Mouse (Mus musculus): ENCODE data around the gene Yipf4.

- no peak for TF ChIP-seq CTCF (IDR thresholded peaks at IDR 0.05; ENCODE audit: extremely low read depth, insufficient read length, insufficient replicate concordance, low read depth, low read length)
- no peak for TF ChIP-seq POLR2A (IDR thresholded peaks at IDR 0.05; ENCODE audit: low read depth, low read length)
Measured at GRCm38 (mm10) chr17:74440486-74440885, 48.8 kb upstream of the Yipf4 start.
